Mouse (Mus musculus) lung, adult 10 weeks (tissue): ENCODE measurements around the gene Ipo11. TPM values are rescaled to one million over a fixed set of nuclear protein-coding genes. Genes with fewer than 3 reads are reported as not detected.

Source experiments
- polyA plus RNA-seq: library from polyadenylated mRNA; stranded (reverse); fragments of 350-450 nt; fragmentation: Illumina TruSeq; extraction: RNeasy Lipid Tissue Mini Kit (QIAGEN cat#74804); gene quantifications from one replicate; pipeline ENCODE4 v1.2.3, GENCODE M21; 2014; ENCODE audit warnings: low read depth, low replicate concordance; ENCODE audit not compliant: insufficient read depth

Gene Ipo11
- 15.7 TPM for polyA plus RNA-seq

GRCm38 (mm10) chr13:106936256-106937137 is at the start of gene Ipo11:
TSS of gene Ipo11 (minus strand) at chr13:106936958.

GRCm38 (mm10) chr13:106946594-106947540 is 10.1 kb upstream of the Ipo11 start, which contains the start of gene Dimt1:
TSS of gene Dimt1 (plus strand) at chr13:106947127.

Other genes with a start within 250 kb of the Ipo11 start
- 7.4 TPM for gene Dimt1, start 10.2 kb upstream of the Ipo11 start, polyA plus RNA-seq
- 7.7 TPM for gene Kif2a, start 85.2 kb upstream of the Ipo11 start, polyA plus RNA-seq